Mouse (Mus musculus) thymus, adult 2 months (tissue): ENCODE results near the gene Zfpl1.

Experiments
- CTCF ChIP-seq: fragments of 200-500 bp; IDR thresholded peaks from 2 replicates; pipeline ENCODE4 v1.5.1; 2012; ENCODE audit warnings: mild to moderate bottlenecking, control low read depth, low read length, moderate library complexity, borderline replicate concordance; ENCODE audit not compliant: control insufficient read depth, poor library complexity, insufficient read depth; ENCODE audit errors: extremely low read depth
- POLR2A ChIP-seq: fragments of 200-500 bp; IDR thresholded peaks from 2 replicates; pipeline ENCODE4 v1.6.1; 2012; ENCODE audit warnings: mild to moderate bottlenecking, low read length, control low read depth, moderate library complexity; ENCODE audit not compliant: control insufficient read depth, poor library complexity, insufficient read depth; ENCODE audit errors: extremely low read depth

GRCm38 (mm10) chr19:6057313-6058096, 27.3 kb downstream of the Zfpl1 start, which contains the start of the genes Mrpl49 and Fau:
- TF ChIP-seq CTCF (peak; percentile 70; the same call in 1 of the 2 replicates), POLR2A (peak; percentile 96)
